Mouse (Mus musculus) limb, embryonic 11.5 days (tissue): ENCODE measurements around the gene Pde5a. TPM values are rescaled to one million over a fixed set of nuclear protein-coding genes. Genes with fewer than 3 reads are reported as not detected.
A peak's percentile ranks its signal among the peaks of the same experiment; 100 is the strongest.

ENCODE experiments used
- ATAC-seq: fragments of 200-750 bp; cut with Nextera tagmentation; 2 replicates; pipeline ENCODE4 v1.8.0; 2017; ENCODE audit warnings: low read depth; ENCODE audit not compliant: insufficient number of reproducible peaks, low FRiP score, low TSS enrichment
- DNase-seq: peaks from one replicate; pipeline ENCODE4 v3.0.0-alpha.2; 2015; ENCODE audit warnings: low spot score
- H3K27ac ChIP-seq: fragments of 300-500 bp; sonication (generic); replicated peaks from 2 replicates; pipeline ENCODE4 v1.5.1; 2014; ENCODE audit warnings: low read depth, mild to moderate bottlenecking, low read length
- H3K27me3 ChIP-seq: fragments of 300-500 bp; sonication (generic); 2 replicates; pipeline ENCODE4 v1.6.1; 2014; ENCODE audit warnings: mild to moderate bottlenecking, low read length, mixed read lengths; ENCODE audit not compliant: control insufficient read depth, insufficient read depth
- H3K36me3 ChIP-seq: fragments of 300-500 bp; sonication (generic); 2 replicates; pipeline ENCODE4 v1.6.1; 2014; ENCODE audit warnings: mild to moderate bottlenecking, low read length, moderate library complexity, mixed read lengths; ENCODE audit not compliant: control insufficient read depth, insufficient read depth
- H3K4me1 ChIP-seq: fragments of 300-500 bp; sonication (generic); 2 replicates; pipeline ENCODE4 v1.6.1; 2014; ENCODE audit warnings: low read length, mixed read lengths; ENCODE audit not compliant: control insufficient read depth, insufficient read depth
- H3K4me2 ChIP-seq: fragments of 300-500 bp; sonication (generic); 2 replicates; pipeline ENCODE4 v1.6.1; 2014; ENCODE audit warnings: low read depth, mild to moderate bottlenecking, moderate library complexity; ENCODE audit not compliant: severe bottlenecking
- H3K4me3 ChIP-seq: fragments of 300-500 bp; sonication (generic); 2 replicates; pipeline ENCODE4 v1.5.1; 2014; ENCODE audit warnings: low read depth, low read length
- H3K9ac ChIP-seq: fragments of 300-500 bp; sonication (generic); 2 replicates; pipeline ENCODE4 v1.6.1; 2014; ENCODE audit warnings: mild to moderate bottlenecking, low read length
- H3K9me3 ChIP-seq: fragments of 300-500 bp; sonication (generic); 2 replicates; pipeline ENCODE4 v1.6.1; 2016; ENCODE audit warnings: low read length; ENCODE audit not compliant: control insufficient read depth
- WGBS: fragments of 180-500 bp; shearing (Covaris S2); extraction: QIAGEN DNeasy Blood & Tissue Kit; methylation state at CpG from one replicate; pipeline ENCODE4 v1.1.7; 2014; 5-methylcytosine and 5-hydroxymethylcytosine counted together
- polyA plus RNA-seq: library from polyadenylated mRNA; unstranded; fragments of >200 nt; fragmentation: Nextera tagmentation; extraction: Ambion mirVana; gene quantifications from 2 replicates; pipeline ENCODE4 v1.2.1, GENCODE M21; 2014

The Pde5a gene
- polyA plus RNA-seq, 1 experiment from 2014 or later: 3.8 TPM

GRCm38 (mm10) chr3:122877543-122877942 lies 148.8 kb downstream of the Pde5a start:
- H3K4me1 ChIP-seq: no peaks in the 10 kb centered on the region
- H3K4me2 ChIP-seq: no peak overlapping the region
- H3K36me3 ChIP-seq: no peaks in the 10 kb centered on the region
- H3K9ac ChIP-seq: no peak overlapping the region
- WGBS: 84% methylated on average over 3 of the region's 3 CpGs
- no peak overlapping the region for H3K27ac ChIP-seq
- DNase-seq: no peak
- H3K9me3 ChIP-seq: no peaks in the 10 kb centered on the region
- H3K27me3 ChIP-seq: no peaks in the 10 kb centered on the region
- H3K4me3 ChIP-seq: no peak overlapping the region
- ATAC-seq: no peak

DNA sequence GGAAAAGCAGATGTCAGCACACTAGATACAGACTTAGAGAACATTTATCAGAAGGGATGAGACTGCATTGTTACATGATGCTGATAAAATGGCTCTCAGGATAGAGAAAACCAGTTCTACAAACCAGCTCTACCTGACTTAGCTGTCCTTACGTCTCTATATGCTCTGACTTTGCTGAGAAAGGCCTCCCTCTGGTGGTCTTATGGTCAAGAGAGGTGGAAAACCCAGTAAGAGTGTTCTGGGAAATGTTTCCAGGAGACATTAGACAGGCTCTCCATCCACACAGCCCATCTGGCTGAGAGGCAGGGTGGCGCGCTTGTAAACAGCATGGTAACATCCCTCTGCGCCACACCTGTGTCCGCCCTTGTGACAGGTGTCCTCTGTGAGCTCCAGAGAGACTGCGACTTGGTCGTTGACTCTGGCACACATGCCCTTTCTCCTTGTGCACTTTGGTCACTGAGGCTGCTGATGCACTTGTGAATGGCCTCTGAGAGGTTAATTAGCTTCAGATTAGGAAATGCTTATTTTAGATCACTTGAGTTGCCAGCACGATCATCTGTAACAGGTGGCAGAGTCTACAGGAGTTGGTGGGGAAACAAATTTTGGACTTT lies 150.1 kb downstream of the Pde5a start:
- no peak overlapping the region for H3K27ac ChIP-seq
- H3K4me3 ChIP-seq: no peak overlapping the region
- ATAC-seq (no peak), DNase-seq (no peak)
- H3K4me2 ChIP-seq: no peak overlapping the region
- H3K9me3 ChIP-seq: no peaks in the 10 kb centered on the region
- WGBS: 85% methylated on average over 8 of the region's 8 CpGs
- H3K4me1 ChIP-seq: no peaks in the 10 kb centered on the region
- no peaks in the 10 kb centered on the region for H3K36me3 ChIP-seq
- H3K9ac ChIP-seq: no peak overlapping the region
- no peaks in the 10 kb centered on the region for H3K27me3 ChIP-seq

DNA sequence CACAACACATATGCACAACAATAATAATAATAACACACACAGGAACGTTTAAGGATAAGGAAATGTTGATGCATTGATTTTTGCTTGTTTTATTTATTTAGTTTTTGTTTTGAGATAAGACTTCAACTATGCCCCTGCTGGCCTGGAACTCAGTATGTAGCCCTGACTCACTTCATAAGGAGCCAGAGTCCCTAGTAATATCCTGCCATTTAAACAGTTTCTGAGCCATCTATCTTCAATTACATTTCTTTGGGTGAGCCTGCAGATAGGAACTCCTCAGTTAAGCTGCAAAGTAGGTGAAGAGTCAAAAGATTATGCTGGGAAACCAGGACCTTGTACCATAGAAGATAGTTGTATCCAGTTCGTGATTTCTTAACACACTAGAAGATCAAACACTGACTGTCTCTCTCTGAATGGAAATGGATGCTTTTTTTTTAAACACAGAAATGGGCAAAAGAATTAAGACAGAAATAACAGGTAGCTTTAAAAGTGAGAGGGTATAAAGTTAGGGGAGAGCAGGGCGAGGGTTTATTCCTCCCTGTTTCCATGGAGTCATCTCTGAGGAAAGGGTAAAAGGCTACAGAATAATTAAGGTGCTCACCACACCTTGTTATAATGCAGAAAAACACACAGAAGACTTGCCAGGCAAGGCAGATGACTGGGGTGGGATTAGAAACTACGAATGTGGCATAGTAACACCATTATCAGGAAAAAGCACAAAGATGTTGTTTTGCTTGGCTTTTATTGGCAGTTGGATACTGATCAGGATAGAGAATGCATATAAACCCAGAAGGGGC lies 159.0 kb downstream of the Pde5a start:
- Histone ChIP-seq H3K9ac (no peak overlapping the region), H3K4me1 (no peaks in the 10 kb centered on the region), H3K4me2 (no peak overlapping the region), H3K27me3 (no peaks in the 10 kb centered on the region), H3K9me3 (no peaks in the 10 kb centered on the region), H3K4me3 (no peak overlapping the region), H3K27ac (no peak overlapping the region), H3K36me3 (no peaks in the 10 kb centered on the region)
- ATAC-seq: no peak
- WGBS: 77% methylated on average over 4 of the region's 4 CpGs
- no peak for DNase-seq

DNA sequence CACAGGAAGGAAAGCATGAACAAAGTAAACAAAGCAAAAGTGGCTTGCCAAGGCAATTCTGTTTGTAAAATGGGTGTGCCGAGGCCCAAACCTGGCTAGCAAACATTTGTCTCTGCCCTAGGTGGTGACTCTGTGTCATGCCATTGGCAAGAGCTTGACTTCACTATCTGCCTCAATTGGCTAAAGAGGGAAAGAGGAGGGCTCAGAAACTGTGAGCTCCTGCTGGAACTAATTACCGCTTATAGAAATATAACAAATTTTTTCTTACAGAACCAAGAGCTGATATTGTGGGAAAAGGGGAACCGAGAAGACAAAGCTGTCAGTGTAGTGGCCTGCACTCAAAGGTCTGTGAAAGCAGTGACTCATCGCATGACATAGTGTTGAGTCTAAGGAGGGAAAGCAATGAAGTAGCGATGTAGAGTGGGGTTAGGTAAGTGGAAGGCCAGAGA lies 159.6 kb downstream of the Pde5a start:
- H3K4me3 ChIP-seq: no peak overlapping the region
- H3K36me3 ChIP-seq: no peaks in the 10 kb centered on the region
- DNase-seq (no peak), ATAC-seq (no peak)
- H3K4me2 ChIP-seq: no peak overlapping the region
- H3K4me1 ChIP-seq: no peaks in the 10 kb centered on the region
- H3K9me3 ChIP-seq: no peaks in the 10 kb centered on the region
- H3K9ac ChIP-seq: no peak overlapping the region
- no peaks in the 10 kb centered on the region for H3K27me3 ChIP-seq
- WGBS: 89% methylated on average over 5 of the region's 5 CpGs
- no peak overlapping the region for H3K27ac ChIP-seq

DNA sequence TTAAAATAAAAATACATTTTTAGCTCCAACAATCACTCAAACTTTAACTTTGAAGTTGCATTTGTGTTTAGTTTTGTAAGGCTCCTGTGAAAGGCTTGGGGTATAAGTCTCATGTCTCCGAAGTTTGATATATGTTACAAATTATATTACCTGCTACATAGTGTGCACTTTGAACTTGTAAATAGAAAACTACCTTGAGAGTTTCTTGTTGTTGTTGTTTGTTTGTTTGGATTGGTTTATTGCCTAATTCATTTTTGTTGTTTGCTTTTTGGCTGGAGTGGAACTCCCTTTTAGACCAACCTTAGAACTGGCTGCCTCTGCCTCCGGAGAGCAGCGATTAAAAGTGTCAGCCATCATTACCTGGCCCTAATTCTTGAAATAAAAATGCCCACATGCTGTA lies 166.0 kb downstream of the Pde5a start, which contains the start of gene Fabp2:
Gene Fabp2 (plus strand): TSS at position 301 of the 400 bp plus-strand sequence.
- H3K9ac ChIP-seq: no peak within 1 kb of the TSS
- H3K4me2 ChIP-seq: no peak within 1 kb of the TSS
- ATAC-seq (no peak), DNase-seq (no peak)
- 95% methylated on average over 3 of the region's 3 CpGs for WGBS
- H3K4me1 ChIP-seq: no peaks in the 10 kb centered on the region
- no peaks in the 10 kb centered on the region for H3K36me3 ChIP-seq
- no peak within 1 kb of the TSS for H3K4me3 ChIP-seq
- H3K27me3 ChIP-seq: no peaks in the 10 kb centered on the region
- H3K9me3 ChIP-seq: no peaks in the 10 kb centered on the region
- H3K27ac ChIP-seq: no peak within 1 kb of the TSS

DNA sequence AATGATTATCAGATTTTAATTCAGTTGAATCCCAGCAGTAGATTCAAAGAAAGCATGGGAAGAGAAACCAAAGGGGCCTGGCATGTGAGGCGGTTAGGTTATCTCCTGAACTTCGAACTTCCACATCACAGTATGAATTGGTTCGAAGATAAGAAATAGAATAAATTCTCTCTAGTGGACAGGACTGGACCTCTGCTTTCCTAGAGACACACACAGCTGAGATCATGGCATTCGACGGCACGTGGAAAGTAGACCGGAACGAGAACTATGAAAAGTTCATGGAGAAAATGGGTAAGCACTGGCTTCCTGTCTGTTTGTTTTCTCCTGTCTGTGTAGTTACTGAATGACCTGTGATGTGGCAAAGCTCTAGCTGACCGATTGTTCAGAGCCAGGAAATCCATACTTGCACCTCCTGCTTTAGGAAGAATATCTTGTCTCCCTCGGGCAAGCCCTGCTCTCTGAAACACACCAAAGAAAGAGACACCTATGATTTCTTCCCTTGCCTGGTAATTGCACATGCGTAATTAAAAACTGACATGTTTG lies 166.5 kb downstream of the Pde5a start:
- H3K4me1 ChIP-seq: no peaks in the 10 kb centered on the region
- no peaks in the 10 kb centered on the region for H3K36me3 ChIP-seq
- H3K4me2 ChIP-seq: no peak overlapping the region
- H3K4me3 ChIP-seq: no peak overlapping the region
- WGBS: 91% methylated on average over 11 of the region's 11 CpGs
- H3K9me3 ChIP-seq: no peaks in the 10 kb centered on the region
- H3K9ac ChIP-seq: no peak overlapping the region
- no peak for DNase-seq
- H3K27ac ChIP-seq: no peak overlapping the region
- no peak for ATAC-seq
- H3K27me3 ChIP-seq: no peaks in the 10 kb centered on the region

DNA sequence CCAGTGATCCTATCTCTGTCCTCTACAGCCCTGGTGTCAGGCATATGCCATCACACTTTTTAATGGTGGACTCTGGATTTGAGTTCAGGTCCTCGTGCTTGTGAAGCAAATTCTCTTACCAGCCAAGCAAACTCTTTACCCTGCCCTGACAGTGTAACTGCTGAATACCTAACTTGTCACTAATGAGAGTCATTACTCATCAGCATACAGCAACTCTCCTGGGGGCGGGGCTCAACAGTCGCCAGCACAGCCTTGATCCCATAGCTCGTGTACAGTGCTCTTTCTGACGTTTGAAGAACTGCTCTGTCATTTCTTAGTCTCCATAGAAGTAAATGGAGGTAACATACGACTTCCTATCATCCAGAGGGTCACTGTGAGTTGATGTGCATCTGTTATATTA lies 169.5 kb downstream of the Pde5a start:
- WGBS: 63% methylated on average over 6 of the region's 6 CpGs
- Histone ChIP-seq H3K27ac (no peak overlapping the region), H3K4me1 (no peaks in the 10 kb centered on the region), H3K9me3 (no peaks in the 10 kb centered on the region), H3K4me3 (no peak overlapping the region), H3K27me3 (no peaks in the 10 kb centered on the region), H3K4me2 (no peak overlapping the region), H3K36me3 (no peaks in the 10 kb centered on the region), H3K9ac (no peak overlapping the region)
- ATAC-seq (no peak), DNase-seq (no peak)

DNA sequence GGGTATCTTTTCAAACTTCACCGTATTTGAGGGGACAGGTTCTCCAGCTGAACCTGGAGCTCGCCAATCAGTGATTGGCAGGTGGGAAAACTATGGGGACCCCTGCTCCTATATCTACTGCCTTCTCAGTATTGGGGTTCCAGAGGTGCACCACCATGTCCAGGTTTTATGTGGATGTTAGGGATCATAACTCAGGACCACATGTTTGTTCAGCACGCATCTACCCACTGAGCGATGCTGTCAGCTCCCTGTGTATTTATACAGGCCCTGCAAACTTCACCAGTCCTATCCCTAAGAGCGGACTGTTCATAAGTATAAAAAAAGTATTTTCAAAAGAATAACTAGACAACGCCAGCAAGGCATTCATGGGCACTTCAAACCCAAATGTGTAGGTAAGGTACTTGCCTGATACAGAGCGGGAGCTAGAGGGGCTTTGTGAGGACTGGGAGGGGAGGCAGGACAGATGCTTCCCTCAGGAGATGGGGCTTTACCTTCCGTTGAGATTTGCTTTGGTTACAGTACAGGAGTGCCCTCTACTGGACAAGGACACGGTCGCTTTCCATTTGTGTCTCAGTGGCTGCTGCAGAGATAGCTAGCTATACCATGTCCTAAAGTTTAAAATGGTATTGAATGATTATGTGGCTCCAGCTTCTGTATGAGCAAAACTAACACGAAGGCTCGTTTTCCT lies 175.1 kb downstream of the Pde5a start:
- Histone ChIP-seq H3K4me3 (no peak overlapping the region), H3K4me1 (no peaks in the 10 kb centered on the region), H3K9ac (no peak overlapping the region), H3K9me3 (no peaks in the 10 kb centered on the region), H3K4me2 (no peak overlapping the region), H3K36me3 (no peaks in the 10 kb centered on the region), H3K27ac (no peak overlapping the region), H3K27me3 (no peaks in the 10 kb centered on the region)
- ATAC-seq (no peak), DNase-seq (peak; percentile 74)
- 46% methylated on average over 12 of the region's 12 CpGs for WGBS
